Mouse (Mus musculus): ENCODE data around the gene Kcnmb1. TPM values are rescaled to one million over a fixed set of nuclear protein-coding genes. Genes with fewer than 3 reads are reported as not detected.

Gene Kcnmb1
- polyA plus RNA-seq (2017; shearing (Covaris generic)) = 0.77 TPM

GRCm38 (mm10) chr11:33962688-33963407 lies at the start of gene Kcnmb1:
Kcnmb1 (plus strand) TSS chr11:33963013.

GRCm38 (mm10) chr11:33992938-33993337 lies 30.1 kb downstream of the Kcnmb1 start, which contains the start of gene Kcnip1:
Kcnip1 (minus strand) TSS chr11:33993152.

Other genes with a start within 250 kb of the Kcnmb1 start
- gene Kcnip1, start 30.1 kb downstream of the Kcnmb1 start, polyA plus RNA-seq (2017; shearing (Covaris generic)) = not detected
- 391 TPM for gene Lcp2, start 83.9 kb downstream of the Kcnmb1 start, polyA plus RNA-seq (2017; shearing (Covaris generic))
- gene 4930469K13Rik, start 135.5 kb downstream of the Kcnmb1 start, polyA plus RNA-seq (2017; shearing (Covaris generic)) = 2.8 TPM
- gene Foxi1, start 245.1 kb downstream of the Kcnmb1 start, polyA plus RNA-seq (2017; shearing (Covaris generic)) = not detected